Mouse (Mus musculus) lung, postnatal 25 days (tissue): ENCODE results near the gene Lrig3.

Experiments
- DNase-seq: peaks from one replicate; pipeline ENCODE4 v3.0.0; 2022; ENCODE audit warnings: low spot score

The Lrig3 gene

GRCm38 (mm10) chr10:125965968-125966480 is at the start of gene Lrig3:
Lrig3 (plus strand) TSS chr10:125966168.
- DNase-seq = peak; percentile 86

GRCm38 (mm10) chr10:125916781-125917180 is 49.2 kb upstream of the Lrig3 start:
- DNase-seq = no peak

DNA sequence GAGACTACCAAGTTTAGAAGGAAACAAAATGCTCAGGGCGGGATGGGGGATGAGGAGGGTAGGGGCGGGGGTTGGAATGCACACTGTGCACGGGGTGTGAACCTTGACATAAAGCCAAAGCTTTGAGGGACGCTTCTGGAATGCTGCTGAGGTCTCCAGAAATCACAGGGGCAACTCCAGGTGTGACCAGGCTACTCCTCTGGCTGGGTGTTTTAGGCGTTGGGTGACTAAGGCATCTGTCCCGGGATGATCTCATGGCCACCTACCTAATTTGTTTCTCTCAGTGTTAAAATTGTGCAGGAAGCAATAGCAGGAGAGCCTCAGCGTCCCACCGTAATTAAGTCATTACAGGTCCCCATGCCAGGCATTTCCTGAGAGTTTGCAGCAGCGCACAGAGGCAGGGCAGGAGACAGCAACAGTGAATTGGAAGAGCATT is 48.5 kb upstream of the Lrig3 start:
- no peak for DNase-seq

DNA sequence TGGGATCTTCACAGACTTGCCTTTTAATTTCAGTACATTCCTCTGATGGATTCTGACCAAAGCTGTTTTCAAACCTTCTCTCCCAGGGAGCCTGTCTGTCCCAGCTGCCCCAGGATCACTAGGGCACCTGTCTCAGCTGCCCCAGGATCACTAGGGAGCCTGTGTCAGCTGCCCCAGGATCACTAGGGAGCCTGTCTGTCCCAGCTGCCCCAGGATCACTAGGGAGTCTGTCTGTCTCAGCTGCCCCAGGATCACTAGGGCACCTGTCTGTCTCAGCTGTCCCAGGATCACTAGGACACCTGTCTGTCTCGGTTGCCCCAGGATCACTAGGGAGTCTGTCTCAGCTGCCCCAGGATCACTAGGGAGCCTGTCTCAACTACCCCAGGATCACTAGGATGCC is 47.0 kb upstream of the Lrig3 start:
- DNase-seq = no peak

- no peak for DNase-seq
Measured at GRCm38 (mm10) chr10:125921654-125922446, 44.1 kb upstream of the Lrig3 start.

DNA sequence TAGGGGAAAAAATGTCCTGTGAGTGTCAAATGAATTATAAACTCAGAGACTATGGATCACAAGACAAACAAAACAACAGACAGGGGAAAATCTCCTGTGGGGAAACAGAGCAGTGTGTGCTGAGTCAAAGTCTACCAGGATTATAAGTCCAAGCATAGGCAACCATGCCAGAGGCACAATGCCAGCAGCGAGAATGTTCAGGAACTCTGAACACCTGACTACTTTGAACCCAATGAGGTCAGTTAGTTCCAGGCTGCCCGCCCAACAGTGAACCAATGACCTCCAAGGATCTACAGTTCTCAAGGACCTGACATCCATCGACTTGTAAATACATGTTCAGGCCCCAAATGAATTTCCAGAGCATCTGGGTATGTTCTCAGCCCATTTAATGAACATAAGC is 36.0 kb upstream of the Lrig3 start:
- DNase-seq = no peak

DNA sequence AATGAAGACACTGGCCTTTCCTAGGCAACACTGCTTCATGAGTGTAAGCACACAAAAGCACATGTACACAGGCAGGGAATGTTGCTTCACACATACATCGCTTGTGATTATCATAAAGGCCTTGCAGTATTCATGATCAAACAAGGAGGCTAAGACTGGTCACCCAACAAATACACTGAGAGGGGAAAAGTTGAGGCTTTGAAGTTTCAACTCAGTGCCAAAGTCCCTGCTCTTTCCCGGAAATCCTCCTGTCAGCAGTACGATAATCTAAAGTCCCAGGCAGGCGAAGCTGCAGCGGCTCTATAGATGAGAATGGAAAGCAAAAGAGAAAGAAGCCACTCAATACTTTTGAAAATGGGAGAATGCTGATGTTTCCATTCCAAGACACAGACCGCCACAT is 32.6 kb upstream of the Lrig3 start:
- DNase-seq = no peak

DNA sequence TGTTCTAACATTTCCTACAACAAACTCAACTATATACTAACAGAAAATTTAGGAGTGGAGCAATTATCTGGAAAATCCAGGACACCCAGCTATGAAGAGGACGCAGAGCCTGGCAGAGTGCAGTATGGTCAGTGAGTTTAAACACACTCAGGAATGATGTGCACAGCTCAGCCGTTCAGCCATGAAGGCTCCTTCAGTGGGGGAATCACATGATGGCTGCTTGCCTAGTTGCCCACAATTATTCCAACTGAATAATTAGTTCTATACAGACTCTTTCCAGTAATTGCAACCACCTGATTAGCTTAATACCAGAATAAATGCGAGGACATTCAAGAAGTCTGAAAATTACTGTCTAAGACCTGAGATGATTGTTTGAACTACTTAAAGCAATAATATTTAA is 31.9 kb upstream of the Lrig3 start:
- no peak for DNase-seq

DNA sequence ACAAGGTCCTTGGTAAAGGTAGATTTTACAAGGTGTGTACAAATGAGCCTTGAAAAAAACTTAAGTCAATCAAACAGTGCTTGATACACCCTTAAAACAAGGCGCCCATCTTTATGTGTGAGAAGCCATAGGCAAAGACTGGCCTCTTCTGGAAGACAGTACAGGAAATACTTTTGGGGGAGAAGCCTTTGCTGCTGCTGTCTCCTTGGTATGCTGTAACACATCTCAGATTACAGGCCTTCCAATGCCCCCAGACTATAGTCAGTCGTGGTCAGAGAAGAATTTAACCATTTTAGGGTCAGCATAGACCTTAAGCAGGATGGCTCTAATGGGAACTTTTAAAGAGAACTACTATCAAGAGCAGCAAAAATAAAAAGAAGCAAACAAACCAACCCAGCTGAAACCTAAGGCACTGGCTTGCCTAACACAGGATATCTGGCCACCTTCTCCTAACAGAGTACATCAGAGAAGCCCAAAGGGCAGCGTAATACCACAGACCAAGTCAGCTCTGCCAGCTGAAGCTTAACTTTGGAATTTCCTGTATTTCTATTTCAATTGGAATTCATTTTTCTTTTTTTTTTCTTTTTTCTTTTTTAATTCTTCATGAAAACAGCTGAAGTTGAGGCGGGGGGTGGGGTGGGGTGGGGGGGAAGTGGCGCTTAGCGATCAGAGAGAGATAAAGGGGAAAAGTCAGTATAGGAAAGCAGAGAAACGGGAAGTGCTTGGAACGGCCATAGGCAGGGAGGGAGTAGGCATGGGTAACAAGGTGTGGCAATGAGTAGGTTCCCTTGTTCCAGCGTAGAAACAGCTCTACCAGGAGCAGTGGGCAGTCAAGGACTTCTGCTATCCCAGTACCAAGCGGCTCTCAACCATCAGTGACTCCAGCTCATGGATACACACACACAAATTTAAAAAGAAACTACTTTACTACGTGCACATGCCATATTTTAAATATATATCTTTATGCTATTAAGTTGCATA is 28.2 kb upstream of the Lrig3 start:
- DNase-seq = no peak

GRCm38 (mm10) chr10:125938528-125939402 is 27.2 kb upstream of the Lrig3 start:
- no peak for DNase-seq

- DNase-seq = no peak
Measured at GRCm38 (mm10) chr10:125940316-125941059, 25.5 kb upstream of the Lrig3 start.

DNA sequence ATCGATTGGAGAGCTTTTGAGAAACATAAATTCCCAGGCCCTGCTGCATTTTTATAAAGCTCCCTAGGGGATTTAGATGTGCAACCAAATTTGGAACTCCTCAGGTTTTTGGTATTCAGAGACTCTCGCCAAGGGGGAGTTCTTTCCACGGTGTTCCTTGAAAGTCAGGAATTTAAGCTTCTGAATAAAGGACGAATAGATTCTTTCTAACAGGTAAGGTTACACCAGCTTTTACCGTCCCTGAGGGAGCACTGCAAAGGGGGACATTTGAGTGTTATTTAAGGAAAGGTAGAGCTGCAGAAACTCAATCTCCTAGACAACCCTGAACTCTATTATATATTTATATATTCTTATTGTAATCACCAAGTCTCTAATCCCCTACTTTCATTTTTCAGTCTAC is 22.9 kb upstream of the Lrig3 start:
- DNase-seq = no peak

GRCm38 (mm10) chr10:125944762-125945504 is 21.0 kb upstream of the Lrig3 start:
- DNase-seq = no peak

GRCm38 (mm10) chr10:125948842-125949474 is 17.0 kb upstream of the Lrig3 start:
- no peak for DNase-seq

- no peak for DNase-seq
Measured at GRCm38 (mm10) chr10:125951633-125952032, 14.3 kb upstream of the Lrig3 start.

GRCm38 (mm10) chr10:125954343-125954742 is 11.6 kb upstream of the Lrig3 start:
- DNase-seq = no peak

DNA sequence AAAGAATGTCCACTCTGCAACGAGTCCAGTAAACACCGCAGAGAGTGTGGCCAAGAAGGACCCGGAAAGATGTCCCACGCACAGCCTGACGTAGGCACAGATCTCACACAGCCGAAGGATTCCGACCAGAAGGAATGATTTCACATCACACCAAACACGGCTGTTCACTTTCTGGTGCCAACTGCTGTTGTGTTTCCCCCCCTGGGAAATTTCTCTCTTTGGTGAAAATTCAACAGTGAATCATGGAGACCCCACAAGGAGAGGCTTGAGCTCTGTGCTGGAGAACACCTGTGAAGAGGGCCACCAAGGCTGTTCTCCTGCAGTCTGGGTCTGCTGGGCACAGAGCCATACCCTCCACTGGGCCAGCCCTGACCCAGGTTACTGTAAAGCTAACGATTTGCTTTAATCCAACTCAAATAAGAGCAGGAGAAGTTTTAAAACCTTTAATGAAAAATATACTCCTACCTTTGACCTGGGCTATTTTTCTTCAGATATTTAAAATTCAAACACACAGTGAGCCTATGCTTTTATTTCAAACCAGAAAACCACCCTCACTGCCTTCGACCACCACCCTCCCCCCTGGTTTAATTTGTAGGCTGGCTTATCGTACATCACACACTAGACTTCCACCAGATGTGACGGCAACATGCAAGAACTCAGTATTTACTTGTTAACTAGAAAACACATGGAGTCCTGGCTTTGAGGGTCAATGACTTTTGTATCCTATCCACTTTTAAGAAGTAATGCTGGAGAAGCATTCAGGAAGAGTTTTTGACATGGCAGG is 11.0 kb upstream of the Lrig3 start:
- DNase-seq = no peak

DNA sequence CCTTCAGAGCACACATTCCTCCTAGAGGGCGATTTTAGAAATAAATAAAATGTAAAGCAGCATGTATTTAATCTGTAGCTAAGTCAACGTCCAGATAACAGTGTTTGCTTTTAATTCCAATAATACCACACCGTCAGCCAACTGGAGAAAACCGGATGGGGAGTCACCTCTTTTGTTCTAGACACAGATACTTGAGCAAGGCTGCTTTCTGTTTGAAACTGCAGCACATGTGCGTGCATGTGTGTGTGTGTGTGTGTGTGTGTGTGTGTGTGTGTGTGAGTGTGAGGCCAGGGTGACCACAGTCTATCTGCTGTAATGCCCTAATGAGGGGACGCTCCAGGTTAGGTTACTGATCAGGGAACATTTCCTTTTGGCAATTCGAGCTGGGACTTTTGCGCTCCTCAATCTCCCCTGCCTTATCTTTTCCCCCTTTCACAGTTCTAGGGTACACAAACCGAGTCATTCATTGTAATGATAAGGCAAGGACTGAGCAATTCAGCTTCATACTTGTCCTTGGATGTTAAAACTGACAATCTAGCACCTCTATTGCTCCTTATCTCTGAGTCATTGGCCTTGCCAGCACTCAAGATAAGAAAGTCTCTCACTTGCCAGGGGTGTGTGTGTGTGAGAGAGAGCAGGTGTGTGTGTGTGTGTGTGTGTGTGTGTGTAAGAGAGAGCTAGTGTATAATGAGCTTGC is 4.4 kb upstream of the Lrig3 start:
- no peak for DNase-seq
